Mouse (Mus musculus): Measurements from ENCODE around the gene Gm128. TPM values are rescaled to one million over a fixed set of nuclear protein-coding genes. Genes with fewer than 3 reads are reported as not detected.
"Not testable (repeated sequence)": the region's sequence is repeated elsewhere in the genome, so short reads cannot be mapped to it uniquely, and the experiment has no call there.

Gene Gm128
- total and polyA plus RNA-seq, 3 experiments, result 0.08 to 0.18 TPM; not detected in 1

GRCm38 (mm10) chr3:95213609-95213975, 27.8 kb downstream of the Gm128 start:
- Histone ChIP-seq H3K27me3 (ENCODE audit: control insufficient read depth in 1 of 2, insufficient read depth in 2 of 2, low read length in 2 of 2) (no peaks in the 10 kb centered on the region), H3K9me3 (replicated peaks; ENCODE audit: insufficient read depth, low read length) (no peaks in the 10 kb centered on the region), H3K4me1 (ENCODE audit: control insufficient read depth in 1 of 2, insufficient read depth in 2 of 2, low read length in 2 of 2) (peaks cover 3 to 12% of the 10 kb centered on the region in 2 experiments; a peak in 3 of 4 replicates), H3K27ac (ENCODE audit: control insufficient read depth, low read depth, low read length) (no peak overlapping the region), H3K9ac (ENCODE audit: control insufficient read depth, low read depth, low read length, poor library complexity, severe bottlenecking) (no peak overlapping the region), H3K36me3 (ENCODE audit: control insufficient read depth in 1 of 2, insufficient read depth in 2 of 2, low read length in 2 of 2) (peaks cover 20 to 23% of the 10 kb centered on the region in 2 experiments), H3K79me2 (ENCODE audit: control insufficient read depth, insufficient read depth, low read length, poor library complexity) (peaks cover 32% of the 10 kb centered on the region), H3K4me3 (ENCODE audit: control insufficient read depth in 1 of 2, insufficient read depth in 1 of 2, low read depth in 2 of 2, low read length in 2 of 2) (no peak overlapping the region)
- TF ChIP-seq CHD2 (IDR thresholded peaks at IDR 0.05; ENCODE audit: low read length), result no peak
- TF ChIP-seq MAZ (IDR thresholded peaks at IDR 0.05; ENCODE audit: low read depth, low read length), result no peak
- TF ChIP-seq MAX (IDR thresholded peaks at IDR 0.05; ENCODE audit: low read length), result no peak
- DNase-seq (ENCODE audit: low read depth, low spot score), result no peak

GRCm38 (mm10) chr3:95212889-95213608, 28.3 kb downstream of the Gm128 start:
- peak in 1 of 3 experiments; percentile 29; a peak in 2 of 6 replicates for TF ChIP-seq CTCF (IDR thresholded peaks at IDR 0.05 in 2 of 3, conservative IDR thresholded peaks at IDR 0.05 in 1 of 3; ENCODE audit: control insufficient read depth in 1 of 3, insufficient read depth in 1 of 3, low read depth in 2 of 3, low read length in 3 of 3, poor library complexity in 1 of 3, severe bottlenecking in 1 of 3)
- DNase-seq (ENCODE audit: low read depth, low spot score), result peak; percentile 58
- not testable (repeated sequence) for H3K9ac ChIP-seq (ENCODE audit: control insufficient read depth, low read depth, low read length, poor library complexity, severe bottlenecking); H3K9me3 ChIP-seq (replicated peaks; ENCODE audit: insufficient read depth, low read length); H3K4me3 ChIP-seq (ENCODE audit: control insufficient read depth in 1 of 2, insufficient read depth in 1 of 2, low read depth in 2 of 2, low read length in 2 of 2); H3K4me1 ChIP-seq (ENCODE audit: control insufficient read depth in 1 of 2, insufficient read depth in 2 of 2, low read length in 2 of 2); H3K27me3 ChIP-seq (ENCODE audit: control insufficient read depth in 1 of 2, insufficient read depth in 2 of 2, low read length in 2 of 2); H3K27ac ChIP-seq (ENCODE audit: control insufficient read depth, low read depth, low read length)
- H3K36me3 ChIP-seq (ENCODE audit: control insufficient read depth in 1 of 2, insufficient read depth in 2 of 2, low read length in 2 of 2), result peaks cover 17 to 28% of the 10 kb centered on the region in 2 experiments
- peaks cover 34% of the 10 kb centered on the region for H3K79me2 ChIP-seq (ENCODE audit: control insufficient read depth, insufficient read depth, low read length, poor library complexity)

- Histone ChIP-seq H3K79me2 (ENCODE audit: control insufficient read depth, insufficient read depth, low read length, poor library complexity) (peaks cover 17% of the 10 kb centered on the region), H3K36me3 (ENCODE audit: control insufficient read depth in 1 of 2, insufficient read depth in 2 of 2, low read length in 2 of 2) (peaks cover 7 to 41% of the 10 kb centered on the region in 2 experiments; a peak in 3 of 4 replicates), H3K27ac (ENCODE audit: control insufficient read depth, low read depth, low read length) (no peak overlapping the region), H3K4me3 (ENCODE audit: control insufficient read depth in 1 of 2, insufficient read depth in 1 of 2, low read depth in 2 of 2, low read length in 2 of 2) (no peak overlapping the region), H3K9me3 (replicated peaks; ENCODE audit: insufficient read depth, low read length) (no peaks in the 10 kb centered on the region), H3K9ac (ENCODE audit: control insufficient read depth, low read depth, low read length, poor library complexity, severe bottlenecking) (no peak overlapping the region), H3K4me1 (ENCODE audit: control insufficient read depth in 1 of 2, insufficient read depth in 2 of 2, low read length in 2 of 2) (no peaks in the 10 kb centered on the region), H3K27me3 (ENCODE audit: control insufficient read depth in 1 of 2, insufficient read depth in 2 of 2, low read length in 2 of 2) (no peaks in the 10 kb centered on the region)
- DNase-seq (ENCODE audit: low read depth, low spot score), result no peak
- TF ChIP-seq CHD1 (IDR thresholded peaks at IDR 0.05; ENCODE audit: low read depth, low read length) (no peak), SIN3A (IDR thresholded peaks at IDR 0.05; ENCODE audit: low read length) (no peak), POLR2AphosphoS2 (IDR thresholded peaks at IDR 0.05; ENCODE audit: low read length) (no peak), GABPA (IDR thresholded peaks at IDR 0.05; ENCODE audit: low read depth, low read length) (no peak), MAZ (IDR thresholded peaks at IDR 0.05; ENCODE audit: low read depth, low read length) (no peak), MXI1 (IDR thresholded peaks at IDR 0.05; ENCODE audit: low read depth, low read length) (no peak), JUND (IDR thresholded peaks at IDR 0.05; ENCODE audit: low read depth, low read length) (no peak), SMC3 (IDR thresholded peaks at IDR 0.05; ENCODE audit: low read depth, low read length) (no peak), MAFK (IDR thresholded peaks at IDR 0.05; ENCODE audit: borderline replicate concordance, low read depth, low read length) (no peak), ZNF384 (IDR thresholded peaks at IDR 0.05; ENCODE audit: low read depth, low read length) (no peak)
Measured at GRCm38 (mm10) chr3:95210585-95210984, 30.8 kb downstream of the Gm128 start.
